Mouse (Mus musculus): ENCODE measurements around the gene Rap1a. TPM values are rescaled to one million over a fixed set of nuclear protein-coding genes. Genes with fewer than 3 reads are reported as not detected.

Gene Rap1a
- 165 TPM for polyA plus RNA-seq (2021)

DNA sequence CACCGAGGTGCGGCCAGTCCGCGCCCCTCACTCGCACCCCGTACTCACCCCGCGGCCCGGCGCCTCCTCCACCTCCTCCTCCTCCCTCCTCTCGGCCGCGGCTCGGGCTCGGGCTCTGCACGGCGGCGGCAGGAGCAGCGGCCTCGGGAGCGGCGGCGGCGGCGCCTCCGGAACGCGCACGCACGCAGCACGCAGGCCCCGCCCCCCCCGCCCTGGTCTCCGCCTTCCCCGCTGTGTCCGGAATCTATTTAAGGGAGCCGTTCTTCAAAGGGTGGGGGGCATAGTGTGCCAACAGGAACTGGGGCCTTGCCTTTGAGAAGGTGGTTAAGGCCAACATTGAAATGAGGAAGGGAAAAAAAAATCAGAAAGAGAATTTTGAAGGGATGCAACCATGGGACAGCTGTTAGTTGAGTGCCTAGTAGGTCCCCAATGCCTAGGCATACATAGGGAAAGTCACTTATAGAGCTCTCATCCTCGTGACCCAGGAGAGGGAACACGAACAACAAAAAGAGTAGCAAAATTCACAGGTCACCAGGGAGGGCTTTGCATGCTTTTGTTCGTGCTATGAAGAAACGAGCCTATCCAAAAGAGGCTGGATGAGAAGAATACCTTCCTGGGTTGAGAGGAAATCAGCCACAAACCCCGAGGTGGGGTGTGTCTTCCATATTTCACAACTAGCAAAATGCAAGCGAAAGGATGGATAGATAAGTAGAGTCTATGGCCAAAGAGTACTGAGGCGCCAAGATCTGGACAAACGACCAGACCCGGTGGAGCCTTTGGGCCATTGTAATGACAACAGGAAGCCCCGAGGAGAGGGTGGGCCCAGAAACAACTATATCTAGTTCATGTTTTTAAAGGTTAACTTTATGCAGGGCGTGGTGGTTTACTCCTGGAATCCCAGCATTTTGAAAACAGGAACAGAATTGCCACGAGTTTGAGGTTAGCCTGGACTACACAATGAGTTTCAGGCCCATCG is at the start of gene Rap1a:
Rap1a (minus strand) TSS at position 146 of the 976 bp plus-strand sequence.
- ChIA-PET POLR2A (interaction anchor here (0.5 kb wide), 1 partner anchor 9 kb away, joined by 3 read pairs; no protein-coding TSS in a partner anchor), CTCF (no interaction called here)
- in situ Hi-C loops (cut with MboI; ENCODE audit: low pct_unique_long_range_greater_than_20kb), result no loop called here
- no peaks in the 10 kb centered on the region for H3K27me3 ChIP-seq
- peak; percentile 87 for ATAC-seq
- DNase-seq (ENCODE audit: low read depth, low spot score), result peak; percentile 20
- no peak for TF ChIP-seq CTCF (IDR thresholded peaks at IDR 0.05)

DNA sequence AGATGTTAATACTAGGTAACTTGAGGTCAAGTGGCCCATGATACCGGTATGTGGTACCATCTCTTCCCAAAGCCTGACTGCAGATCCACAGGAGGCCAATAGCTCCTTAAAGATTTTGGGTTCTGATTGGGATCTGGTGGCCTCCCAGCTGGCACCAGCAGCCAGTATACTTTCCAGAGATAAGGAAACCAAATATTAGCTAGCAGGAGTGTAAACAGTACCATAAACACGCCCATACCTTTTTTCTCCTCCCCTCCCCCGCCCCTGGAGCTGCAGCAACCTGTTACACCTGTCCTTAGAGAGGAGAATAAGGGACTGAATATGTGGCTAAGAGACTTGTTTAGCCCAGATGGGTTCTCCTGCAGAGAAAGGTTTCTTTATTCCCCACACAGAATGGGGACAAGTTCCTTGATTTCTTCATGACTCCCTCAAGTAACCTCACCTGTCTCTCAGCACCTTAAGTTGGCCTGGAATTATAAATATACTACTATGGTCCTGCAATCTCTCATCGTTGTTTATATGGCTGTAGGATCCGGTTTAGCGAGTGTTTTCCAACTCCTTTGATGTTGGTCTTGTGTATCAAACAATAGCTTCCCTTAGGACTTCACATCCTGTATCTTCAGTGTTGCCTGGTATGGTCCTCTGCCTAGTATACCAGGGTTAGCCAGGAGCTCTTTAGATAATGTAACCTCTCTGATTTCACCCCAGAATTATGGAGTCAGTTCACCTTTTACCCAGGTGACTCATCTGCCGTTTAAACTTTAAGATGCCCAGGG is 45.3 kb upstream of the Rap1a start:
- ATAC-seq (no peak), DNase-seq (ENCODE audit: low read depth, low spot score) (no peak)
- CTCF ChIA-PET, result interaction anchor here (1.5 kb wide), 1 partner anchor 13 kb away, joined by 3 read pairs; no protein-coding TSS in a partner anchor
- no peak for TF ChIP-seq CTCF (IDR thresholded peaks at IDR 0.05)
- peaks cover 7% of the 10 kb centered on the region for H3K27me3 ChIP-seq
- in situ Hi-C loops (cut with MboI; ENCODE audit: low pct_unique_long_range_greater_than_20kb), result no loop called here
- POLR2A ChIA-PET, result interaction anchor here (1.0 kb wide), 1 partner anchor 24 kb away, joined by 3 read pairs; no protein-coding TSS in a partner anchor

DNA sequence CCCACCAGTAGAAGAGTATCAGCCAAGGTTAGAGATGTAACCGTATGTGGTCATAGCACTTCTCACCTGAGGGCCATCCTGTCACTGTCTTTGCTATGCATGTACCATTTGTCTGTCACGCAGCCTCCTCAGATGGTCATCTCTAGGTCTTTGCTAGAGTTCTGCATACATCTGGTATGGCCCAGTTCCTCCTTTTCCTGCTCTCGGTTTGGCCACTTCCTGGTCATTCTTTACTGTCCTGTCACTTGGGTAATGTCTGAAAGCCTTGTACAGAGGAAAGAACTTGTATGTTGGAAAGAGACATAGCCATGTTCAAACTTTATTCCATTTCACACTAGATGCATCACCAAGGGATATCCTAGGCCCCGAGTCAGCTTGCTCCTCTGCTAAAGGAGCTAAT is 38.7 kb upstream of the Rap1a start:
- TF ChIP-seq CTCF (IDR thresholded peaks at IDR 0.05), result no peak
- POLR2A ChIA-PET, result no interaction called here

DNA sequence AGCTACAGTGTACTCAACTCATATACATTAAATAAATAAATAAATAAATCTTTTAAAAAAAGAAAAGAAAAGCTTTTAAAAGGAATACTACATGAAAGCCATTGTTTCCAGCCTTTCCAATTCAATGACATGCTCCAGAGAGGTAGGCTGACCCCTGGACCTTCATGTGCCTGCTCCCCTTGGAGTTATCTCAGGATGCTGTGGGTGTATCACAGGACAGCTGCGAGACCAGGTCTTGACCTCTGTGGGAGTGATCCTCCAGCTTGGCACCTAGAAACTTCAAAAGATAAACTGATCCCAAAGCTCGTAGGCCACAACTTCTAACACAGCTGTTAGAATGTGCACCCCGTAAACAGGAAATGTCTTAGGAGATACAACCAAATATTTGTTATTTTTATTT is 37.5 kb upstream of the Rap1a start:
- in situ Hi-C loops (cut with MboI; ENCODE audit: low pct_unique_long_range_greater_than_20kb), result no loop called here
- ATAC-seq (no peak), DNase-seq (ENCODE audit: low read depth, low spot score) (no peak)
- POLR2A ChIA-PET, result no interaction called here
- TF ChIP-seq CTCF (IDR thresholded peaks at IDR 0.05), result no peak
- CTCF ChIA-PET, result interaction anchor here (1.1 to 2.2 kb wide), 3 partner anchors 9 to 12 kb away, joined by 3 to 6 read pairs (median 5); no protein-coding TSS in a partner anchor
- H3K27me3 ChIP-seq, result peaks cover under 1% of the 10 kb centered on the region

More for the DNA sequence above, 38.7 kb upstream of the Rap1a start:
- H3K27me3 ChIP-seq, result peaks cover 4% of the 10 kb centered on the region
- CTCF ChIA-PET, result interaction anchor here (1.6 to 2.2 kb wide), 2 partner anchors 9 to 13 kb away, joined by 6 read pairs; no protein-coding TSS in a partner anchor
- ATAC-seq (no peak), DNase-seq (ENCODE audit: low read depth, low spot score) (no peak)
- in situ Hi-C loops (cut with MboI; ENCODE audit: low pct_unique_long_range_greater_than_20kb), result no loop called here

DNA sequence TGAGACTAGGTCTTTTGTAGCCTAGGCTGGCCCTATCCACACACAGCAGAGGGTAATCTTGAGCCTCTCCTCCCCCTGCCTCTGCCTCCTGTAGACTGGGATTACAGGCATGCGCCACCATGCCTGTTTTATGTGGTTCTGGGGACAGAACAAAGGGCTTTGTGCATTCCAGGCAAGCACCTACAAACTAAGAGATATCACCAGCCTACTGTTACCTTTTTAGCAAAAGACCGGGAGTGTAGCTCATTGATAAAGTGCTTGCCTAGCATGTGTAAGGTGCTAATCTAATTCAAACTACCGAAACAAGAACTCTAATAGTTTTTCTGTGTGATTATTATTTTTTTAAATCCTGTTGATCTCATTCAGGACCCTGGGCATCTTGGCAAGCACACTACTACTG is 35.7 kb upstream of the Rap1a start:
- peaks cover 3% of the 10 kb centered on the region for H3K27me3 ChIP-seq
- no peak for TF ChIP-seq CTCF (IDR thresholded peaks at IDR 0.05)
- in situ Hi-C loops (cut with MboI; ENCODE audit: low pct_unique_long_range_greater_than_20kb), result no loop called here
- no peak for DNase-seq (ENCODE audit: low read depth, low spot score)
- ChIA-PET POLR2A (no interaction called here), CTCF (no interaction called here)
- no peak for ATAC-seq

DNA sequence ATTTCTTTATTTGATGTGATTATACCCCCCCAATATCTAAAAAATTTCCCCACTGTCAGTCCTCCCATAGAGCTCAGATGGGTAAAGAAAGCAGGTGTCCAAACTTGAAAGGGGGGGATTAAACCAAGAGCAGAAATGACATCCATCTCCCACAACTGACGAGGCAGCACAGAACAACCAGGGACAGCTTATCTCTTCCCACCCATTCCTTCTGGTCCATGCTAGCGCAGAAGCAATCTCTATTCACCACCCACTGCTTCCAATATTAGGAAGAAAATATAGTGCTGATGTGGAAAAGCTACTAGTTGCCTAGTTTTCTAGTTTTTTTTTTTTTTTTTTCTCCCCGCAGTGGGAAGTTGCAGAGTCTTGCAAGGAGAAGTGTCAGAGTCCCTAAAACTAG is 34.7 kb upstream of the Rap1a start:
- in situ Hi-C loops (cut with MboI; ENCODE audit: low pct_unique_long_range_greater_than_20kb), result no loop called here
- CTCF ChIA-PET, result no interaction called here
- POLR2A ChIA-PET, result interaction anchor here (0.6 kb wide), 1 partner anchor 45 kb away, joined by 3 read pairs; no protein-coding TSS in a partner anchor
- ATAC-seq, result no peak
- no peak for DNase-seq (ENCODE audit: low read depth, low spot score)
- H3K27me3 ChIP-seq, result peaks cover 10% of the 10 kb centered on the region
- TF ChIP-seq CTCF (IDR thresholded peaks at IDR 0.05), result no peak

DNA sequence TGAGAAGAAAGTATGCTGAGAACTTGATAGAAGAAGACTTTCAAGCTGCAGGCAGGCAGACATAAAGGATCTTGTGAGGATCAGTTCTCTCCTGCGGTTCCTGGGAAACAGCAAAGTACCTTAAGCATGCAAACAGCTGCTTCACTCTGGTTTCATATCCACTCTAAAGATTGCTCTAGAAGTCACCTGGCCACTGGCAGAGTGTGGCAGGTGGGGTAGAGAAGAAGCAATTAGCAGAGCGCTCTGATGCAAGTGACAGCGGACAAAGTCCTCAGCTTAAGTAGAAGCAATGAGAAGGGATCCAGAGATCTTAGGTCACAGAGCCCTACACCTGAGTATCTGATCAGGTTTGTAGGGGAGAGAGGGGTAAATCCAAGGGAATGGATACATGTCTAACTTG is 30.4 kb upstream of the Rap1a start:
- no peak for DNase-seq (ENCODE audit: low read depth, low spot score)
- CTCF ChIA-PET, result interaction anchor here (1.7 kb wide), 1 partner anchor 12 kb away, joined by 3 read pairs; no protein-coding TSS in a partner anchor
- no peak for TF ChIP-seq CTCF (IDR thresholded peaks at IDR 0.05)
- no peak for ATAC-seq
- POLR2A ChIA-PET, result no interaction called here
- in situ Hi-C loops (cut with MboI; ENCODE audit: low pct_unique_long_range_greater_than_20kb), result no loop called here
- H3K27me3 ChIP-seq, result peaks cover 33% of the 10 kb centered on the region

DNA sequence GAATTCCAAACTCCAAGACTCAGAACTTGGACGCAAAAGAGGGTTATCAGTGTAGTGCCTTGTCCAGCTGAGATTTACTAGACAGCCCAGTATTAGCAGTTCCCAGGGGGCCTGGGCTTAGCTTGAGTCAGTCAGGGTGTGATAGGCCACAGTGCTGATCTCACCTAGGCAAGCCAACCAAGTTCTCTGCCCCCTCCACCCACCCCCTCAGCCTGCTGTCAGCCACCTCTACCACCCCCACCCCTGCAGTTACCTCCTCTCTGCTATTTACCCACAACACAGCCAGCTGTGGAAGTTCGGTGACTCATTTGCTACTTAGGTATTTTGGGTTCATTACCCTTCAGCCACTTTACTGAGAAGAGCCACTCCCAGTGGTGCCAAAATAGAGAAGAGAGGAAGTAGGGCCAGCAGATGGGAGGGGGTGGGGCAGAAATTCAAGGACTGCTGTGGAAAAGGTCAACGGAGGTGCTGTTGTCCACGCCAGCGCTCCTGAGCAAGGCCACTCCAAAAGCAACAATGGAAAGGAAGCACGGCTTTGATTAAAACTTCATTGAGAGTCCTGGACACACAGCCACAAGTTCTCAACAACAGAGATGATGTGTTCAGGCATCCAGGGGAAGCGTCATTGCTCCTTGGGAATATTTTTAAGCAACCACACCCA is 24.5 kb upstream of the Rap1a start:
- CTCF ChIA-PET, result interaction anchor here (1.4 to 2.0 kb wide), 2 partner anchors 12 to 14 kb away, joined by 3 to 6 read pairs; no protein-coding TSS in a partner anchor
- ATAC-seq, result peak; percentile 66
- DNase-seq (ENCODE audit: low read depth, low spot score), result peak; percentile 15
- in situ Hi-C loops (cut with MboI; ENCODE audit: low pct_unique_long_range_greater_than_20kb), result no loop called here
- H3K27me3 ChIP-seq, result peaks cover 25% of the 10 kb centered on the region
- POLR2A ChIA-PET, result interaction anchor here (0.5 kb wide), 1 partner anchor 748 kb away, joined by 3 read pairs; no protein-coding TSS in a partner anchor
- TF ChIP-seq CTCF (IDR thresholded peaks at IDR 0.05), result no peak

DNA sequence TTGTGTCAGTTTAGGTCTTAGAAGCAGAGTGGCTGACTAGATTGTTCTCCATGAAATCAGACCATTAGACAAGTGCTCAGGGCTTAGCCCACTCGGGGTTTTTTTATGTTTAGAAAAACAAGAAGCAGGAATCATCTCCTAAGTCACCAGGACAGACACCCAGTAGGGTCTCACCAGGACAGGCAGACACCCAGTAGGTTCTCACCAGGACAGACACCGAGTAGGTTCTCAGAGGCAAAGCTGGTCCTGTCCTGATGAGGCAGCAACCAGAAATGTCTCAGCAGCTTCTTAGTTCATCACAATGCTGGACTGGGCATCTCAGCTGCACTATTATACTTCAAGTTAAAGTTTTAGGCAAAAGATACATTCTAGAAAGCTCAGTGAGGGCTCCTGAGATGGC is 23.6 kb upstream of the Rap1a start:
- no peak for DNase-seq (ENCODE audit: low read depth, low spot score)
- TF ChIP-seq CTCF (IDR thresholded peaks at IDR 0.05), result no peak
- ChIA-PET POLR2A (interaction anchor here (0.6 kb wide), 1 partner anchor 51 kb away, joined by 3 read pairs; no protein-coding TSS in a partner anchor), CTCF (no interaction called here)
- in situ Hi-C loops (cut with MboI; ENCODE audit: low pct_unique_long_range_greater_than_20kb), result no loop called here
- peaks cover 24% of the 10 kb centered on the region for H3K27me3 ChIP-seq
- no peak for ATAC-seq

DNA sequence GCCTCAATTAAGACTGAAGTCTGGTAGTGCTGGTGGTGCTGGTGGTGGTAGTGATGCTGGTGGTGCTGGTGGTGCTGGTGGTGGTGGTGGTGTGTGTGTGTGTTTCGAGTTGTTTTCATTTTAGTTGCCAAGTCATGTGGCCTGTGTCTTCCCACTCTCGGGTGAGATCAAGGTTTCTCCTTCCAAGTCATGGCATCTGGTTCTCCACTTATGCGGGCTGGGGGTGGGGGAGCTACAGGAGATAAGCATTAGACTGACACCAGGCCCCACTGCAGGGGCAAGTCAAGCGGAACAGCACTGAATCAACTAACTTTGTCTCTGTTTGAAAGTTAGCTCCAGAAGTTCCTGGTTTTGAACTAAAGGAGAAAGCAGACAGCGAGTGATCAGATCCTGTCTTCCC is 23.0 kb upstream of the Rap1a start:
- DNase-seq (ENCODE audit: low read depth, low spot score), result no peak
- no peak for ATAC-seq
- no peak for TF ChIP-seq CTCF (IDR thresholded peaks at IDR 0.05)
- ChIA-PET POLR2A (no interaction called here), CTCF (no interaction called here)
- in situ Hi-C loops (cut with MboI; ENCODE audit: low pct_unique_long_range_greater_than_20kb), result no loop called here
- H3K27me3 ChIP-seq, result peaks cover 22% of the 10 kb centered on the region
